Mouse (Mus musculus) hindbrain, embryonic 14.5 days (tissue): ENCODE results near the gene Inip. TPM values are rescaled to one million over a fixed set of nuclear protein-coding genes. Genes with fewer than 3 reads are reported as not detected.

Source experiments
- ATAC-seq: fragments of 200-750 bp; cut with Nextera tagmentation; 2 replicates; pipeline ENCODE4 v1.8.0; 2017; ENCODE audit warnings: moderate number of reproducible peaks, mild to moderate bottlenecking, moderate TSS enrichment, moderate library complexity; ENCODE audit not compliant: low FRiP score
- DNase-seq: peaks from one replicate; pipeline ENCODE4 v3.0.0-alpha.2; 2015; ENCODE audit warnings: low spot score
- H3K27ac ChIP-seq: fragments of 300-500 bp; sonication (generic); 2 replicates; pipeline ENCODE4 v1.5.1; 2014; ENCODE audit warnings: mild to moderate bottlenecking, moderate library complexity
- H3K27me3 ChIP-seq: fragments of 300-500 bp; sonication (generic); 2 replicates; pipeline ENCODE4 v1.6.1; 2014; ENCODE audit warnings: mild to moderate bottlenecking, low read length, mixed read lengths; ENCODE audit not compliant: control insufficient read depth, insufficient read depth
- H3K36me3 ChIP-seq: fragments of 300-500 bp; sonication (generic); replicated peaks from 2 replicates; pipeline ENCODE4 v1.6.1; 2014; ENCODE audit not compliant: control insufficient read depth, insufficient read depth
- H3K4me1 ChIP-seq: fragments of 300-500 bp; sonication (generic); replicated peaks from 2 replicates; pipeline ENCODE4 v1.6.1; 2014; ENCODE audit warnings: antibody characterized with exemption, low read length, mixed read lengths; ENCODE audit not compliant: control insufficient read depth, insufficient read depth
- H3K4me2 ChIP-seq: fragments of 300-500 bp; sonication (generic); replicated peaks from 2 replicates; pipeline ENCODE4 v1.6.1; 2014; ENCODE audit warnings: mild to moderate bottlenecking, moderate library complexity
- H3K4me3 ChIP-seq: fragments of 300-500 bp; sonication (generic); replicated peaks from 2 replicates; pipeline ENCODE4 v1.5.1; 2014; ENCODE audit warnings: mild to moderate bottlenecking, low read length
- H3K9ac ChIP-seq: fragments of 300-500 bp; sonication (generic); 2 replicates; pipeline ENCODE4 v1.6.1; 2014
- H3K9me3 ChIP-seq: fragments of 300-500 bp; sonication (generic); 2 replicates; pipeline ENCODE4 v1.6.1; 2016; ENCODE audit warnings: low read length; ENCODE audit not compliant: control insufficient read depth
- WGBS: fragments of 180-500 bp; shearing (Covaris S2); extraction: QIAGEN DNeasy Blood & Tissue Kit; methylation state at CpG from one replicate; pipeline ENCODE4 v1.1.7; 2014; 5-methylcytosine and 5-hydroxymethylcytosine counted together
- polyA plus RNA-seq: library from polyadenylated mRNA; unstranded; fragments of >200 nt; fragmentation: Nextera tagmentation; extraction: Ambion mirVana; gene quantifications from 2 replicates; pipeline ENCODE4 v1.2.1, GENCODE M21; 2014

Gene Inip
- polyA plus RNA-seq, 1 experiment from 2014 or later: 52.2 TPM

DNA sequence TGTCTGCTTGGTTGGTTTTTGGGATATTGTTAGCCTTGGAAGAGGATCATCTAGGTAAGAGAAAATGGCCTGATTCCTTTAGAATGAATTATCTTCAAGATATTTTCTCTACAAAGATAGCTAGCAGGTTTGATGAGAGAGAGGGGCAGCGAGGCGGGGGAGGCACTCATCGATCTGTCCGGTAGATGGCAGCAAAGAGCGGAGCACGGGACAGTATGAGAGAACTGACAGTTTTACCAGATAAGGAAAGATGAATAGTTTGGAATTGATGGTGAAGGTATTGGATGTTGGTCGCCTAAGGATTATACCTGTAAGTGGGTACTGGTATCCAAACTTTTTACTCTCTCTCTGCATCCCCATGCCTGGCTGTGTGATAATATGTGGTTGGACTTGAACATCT is 14.7 kb downstream of the Inip start:
- no peaks in the 10 kb centered on the region for H3K27me3 ChIP-seq
- H3K9ac ChIP-seq: no peak overlapping the region
- no peak overlapping the region for H3K4me2 ChIP-seq
- ATAC-seq (no peak), DNase-seq (peak; percentile 90)
- no peak overlapping the region for H3K27ac ChIP-seq
- H3K4me1 ChIP-seq: peaks cover 5% of the 10 kb centered on the region
- H3K36me3 ChIP-seq: no peaks in the 10 kb centered on the region
- WGBS: under 1% methylated on average over 7 of the region's 7 CpGs
- H3K4me3 ChIP-seq: no peak overlapping the region
- H3K9me3 ChIP-seq: no peaks in the 10 kb centered on the region

DNA sequence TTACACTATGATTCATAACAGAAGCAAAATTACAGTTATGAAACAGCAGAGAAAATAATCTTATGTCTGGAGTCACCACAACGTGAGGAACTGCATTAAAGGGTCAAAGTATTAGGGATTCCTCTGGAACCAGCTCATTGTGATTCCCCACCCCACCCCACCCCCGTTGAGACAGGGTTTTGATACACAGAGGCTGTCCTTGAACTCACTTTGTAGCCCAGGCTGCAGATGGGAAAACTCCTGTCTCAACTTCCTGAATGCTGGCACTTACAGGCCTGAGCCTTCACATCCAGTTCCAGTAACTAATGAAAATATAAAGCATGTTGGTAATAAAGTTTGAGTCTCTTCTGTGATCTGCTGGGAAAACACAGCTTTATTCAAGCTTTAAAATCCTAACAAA is 16.0 kb downstream of the Inip start:
- 35% methylated on average over 2 of the region's 2 CpGs for WGBS
- ATAC-seq: no peak
- no peaks in the 10 kb centered on the region for H3K9me3 ChIP-seq

GRCm38 (mm10) chr4:59783685-59784279 is 17.6 kb downstream of the Inip start:
- Histone ChIP-seq H3K4me2 (peak overlapping the region; percentile 89), H3K27me3 (no peaks in the 10 kb centered on the region), H3K27ac (peak overlapping the region; percentile 52; the same call in 1 of the 2 replicates), H3K9ac (peak overlapping the region; percentile 69), H3K36me3 (no peaks in the 10 kb centered on the region), H3K4me3 (peak overlapping the region; percentile 85), H3K4me1 (peaks cover 5% of the 10 kb centered on the region), H3K9me3 (no peaks in the 10 kb centered on the region)
- DNase-seq (peak; percentile 98), ATAC-seq (peak; percentile 96)
- WGBS: 1% methylated on average over 36 of the region's 36 CpGs

More for the DNA sequence above, 16.0 kb downstream of the Inip start:
- Histone ChIP-seq H3K4me3 (no peak overlapping the region), H3K36me3 (no peaks in the 10 kb centered on the region), H3K4me1 (peaks cover 5% of the 10 kb centered on the region), H3K27ac (no peak overlapping the region), H3K27me3 (no peaks in the 10 kb centered on the region), H3K9ac (no peak overlapping the region), H3K4me2 (no peak overlapping the region)
- no peak for DNase-seq

- H3K4me3 ChIP-seq: peak overlapping the region; percentile 85
- H3K36me3 ChIP-seq: 0 out of 2 replicates have a peak, but pooled peaks cover 4% of the 10 kb centered on the region
- ATAC-seq (peak; percentile 65; the same call in 1 of the 2 replicates), DNase-seq (no peak)
- H3K9ac ChIP-seq: peak overlapping the region; percentile 69
- peak overlapping the region; percentile 89 for H3K4me2 ChIP-seq
- under 1% methylated on average over 47 of the region's 47 CpGs for WGBS
- 0 out of 2 replicates have a peak overlapping the region, but pooled peaks have one; percentile 30 for H3K27ac ChIP-seq
- H3K27me3 ChIP-seq: no peaks in the 10 kb centered on the region
- H3K4me1 ChIP-seq: peaks cover 5% of the 10 kb centered on the region
- H3K9me3 ChIP-seq: no peaks in the 10 kb centered on the region
Measured at GRCm38 (mm10) chr4:59782853-59783684, 18.3 kb downstream of the Inip start.

- Histone ChIP-seq H3K4me1 (peaks cover 5% of the 10 kb centered on the region), H3K9ac (no peak overlapping the region), H3K36me3 (peaks cover 6% of the 10 kb centered on the region; the same call in 1 of the 2 replicates), H3K9me3 (no peaks in the 10 kb centered on the region), H3K4me3 (no peak overlapping the region), H3K27me3 (no peaks in the 10 kb centered on the region), H3K4me2 (no peak overlapping the region), H3K27ac (no peak overlapping the region)
- ATAC-seq (no peak), DNase-seq (peak; percentile 69)
- WGBS: 13% methylated on average over 1 of the region's 1 CpGs
Measured at GRCm38 (mm10) chr4:59780568-59780967, 20.8 kb downstream of the Inip start.

- 75% methylated on average over 3 of the region's 3 CpGs for WGBS
- H3K4me2 ChIP-seq: no peak overlapping the region
- H3K4me1 ChIP-seq: peaks cover 4% of the 10 kb centered on the region
- H3K27me3 ChIP-seq: no peaks in the 10 kb centered on the region
- no peak overlapping the region for H3K9ac ChIP-seq
- DNase-seq (no peak), ATAC-seq (no peak)
- peaks cover 26% of the 10 kb centered on the region for H3K36me3 ChIP-seq
- no peaks in the 10 kb centered on the region for H3K9me3 ChIP-seq
- H3K4me3 ChIP-seq: no peak overlapping the region
- H3K27ac ChIP-seq: no peak overlapping the region
Measured at GRCm38 (mm10) chr4:59777828-59778227, 23.6 kb downstream of the Inip start.

GRCm38 (mm10) chr4:59772171-59772879 is 29.1 kb downstream of the Inip start:
- H3K36me3 ChIP-seq: peaks cover 50% of the 10 kb centered on the region
- no peak overlapping the region for H3K4me2 ChIP-seq
- peak overlapping the region; percentile 33; the same call in 1 of the 2 replicates for H3K27ac ChIP-seq
- no peak for ATAC-seq
- H3K4me3 ChIP-seq: no peak overlapping the region
- H3K9ac ChIP-seq: no peak overlapping the region
- no peak for DNase-seq
- no peaks in the 10 kb centered on the region for H3K4me1 ChIP-seq
- H3K27me3 ChIP-seq: no peaks in the 10 kb centered on the region
- 27% methylated on average over 17 of the region's 17 CpGs for WGBS
- H3K9me3 ChIP-seq: no peaks in the 10 kb centered on the region

- Histone ChIP-seq H3K9me3 (no peaks in the 10 kb centered on the region), H3K27ac (no peak overlapping the region), H3K36me3 (peaks cover 29% of the 10 kb centered on the region), H3K4me1 (0 out of 2 replicates have a peak, but pooled peaks cover 10% of the 10 kb centered on the region), H3K4me3 (no peak overlapping the region), H3K27me3 (no peaks in the 10 kb centered on the region), H3K4me2 (no peak overlapping the region), H3K9ac (no peak overlapping the region)
- 92% methylated on average over 2 of the region's 2 CpGs for WGBS
- no peak for ATAC-seq
- no peak for DNase-seq
Measured at GRCm38 (mm10) chr4:59767717-59768116, 33.7 kb downstream of the Inip start.
